Mouse (Mus musculus) naive thymus-derived CD4-positive, alpha-beta T cell, adult 2 months (primary cell): ENCODE data around the gene Gm28576.
"Not testable (repeated sequence)": the region's sequence is repeated elsewhere in the genome, so short reads cannot be mapped to it uniquely, and the experiment has no call there.

ENCODE experiments used
- DNase-seq: peaks from one replicate; pipeline ENCODE4 v3.0.0-alpha.2; 2011; ENCODE audit warnings: low read depth

Gm28576 gene

DNA sequence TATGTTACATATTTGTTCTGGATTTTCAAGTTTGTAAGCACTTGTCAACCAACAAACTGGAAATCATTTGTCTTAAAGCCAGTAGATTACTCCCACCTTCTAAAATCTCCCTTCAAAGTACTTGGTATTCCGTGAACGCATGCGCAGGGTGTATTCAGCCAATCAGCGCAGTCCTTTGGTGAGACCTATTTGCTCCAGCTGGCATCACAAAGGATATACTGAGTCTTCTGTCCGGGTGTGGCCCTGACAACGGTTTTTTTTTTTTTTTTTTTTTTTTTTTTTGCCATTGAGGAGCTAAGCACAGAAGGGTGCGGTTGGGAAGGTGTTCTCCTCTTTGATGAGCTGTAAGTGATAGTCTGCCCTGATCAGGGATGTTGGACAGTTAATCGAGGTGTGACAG, at the start of gene Gm28576:
Gm28576 (plus strand) TSS at position 301 of the 400 bp plus-strand sequence.
- not testable (repeated sequence) for DNase-seq
